Mouse (Mus musculus) retina, postnatal 7 days (tissue): ENCODE measurements around the gene Klhl8.
"Not testable (repeated sequence)": the region's sequence is repeated elsewhere in the genome, so short reads cannot be mapped to it uniquely, and the experiment has no call there.

Experiments
- DNase-seq: peaks from one replicate; pipeline ENCODE4 v3.0.0-alpha.2; 2012; ENCODE audit warnings: low read depth, low spot score

Gene Klhl8

GRCm38 (mm10) chr5:103910748-103911409 is at the start of gene Klhl8:
TSS of gene Klhl8 (minus strand) at chr5:103911259.
- peak; percentile 89 for DNase-seq

DNA sequence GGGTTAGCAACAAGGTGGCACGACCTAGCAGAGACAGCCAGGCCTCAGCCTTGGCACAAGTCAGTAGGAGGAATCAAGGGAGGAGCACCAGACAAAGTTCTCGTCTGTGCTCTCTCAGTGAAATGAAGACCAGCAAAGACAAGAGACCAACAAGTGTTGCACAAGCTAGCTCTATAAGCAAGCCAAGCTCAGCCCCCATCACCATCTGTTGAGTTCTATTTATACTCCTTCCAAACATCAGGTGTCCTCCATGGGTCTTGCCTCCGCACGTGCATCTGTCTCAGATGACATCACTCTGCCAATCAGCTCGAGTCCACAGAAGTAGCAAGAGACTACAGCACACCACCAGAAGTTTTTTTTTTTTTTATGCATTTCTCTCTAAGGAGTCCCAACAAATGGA is 43.6 kb upstream of the Klhl8 start:
- DNase-seq = no peak

- no peak for DNase-seq
These were observed 42.4 kb upstream of the Klhl8 start for GRCm38 (mm10) chr5:103953135-103954083.

DNA sequence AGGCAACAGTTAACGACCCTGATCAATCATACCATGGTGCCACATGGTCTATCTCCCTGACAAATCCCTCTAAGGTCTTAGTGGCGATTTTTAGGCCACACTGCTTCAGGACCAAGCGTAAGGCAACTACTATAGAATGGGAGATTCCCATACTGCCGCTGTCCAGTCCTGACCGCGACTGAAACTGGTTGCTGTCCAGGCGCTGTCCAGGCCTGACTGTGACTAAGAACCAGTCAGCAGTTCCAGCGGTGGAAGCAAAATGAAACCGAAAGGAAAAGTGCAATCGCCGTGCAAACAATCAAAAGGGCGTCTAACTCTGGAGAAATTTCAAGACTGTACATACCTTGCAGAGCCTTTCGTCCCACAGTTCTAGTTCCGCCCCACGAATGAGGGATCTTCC is 39.1 kb upstream of the Klhl8 start:
- not testable (repeated sequence) for DNase-seq

DNA sequence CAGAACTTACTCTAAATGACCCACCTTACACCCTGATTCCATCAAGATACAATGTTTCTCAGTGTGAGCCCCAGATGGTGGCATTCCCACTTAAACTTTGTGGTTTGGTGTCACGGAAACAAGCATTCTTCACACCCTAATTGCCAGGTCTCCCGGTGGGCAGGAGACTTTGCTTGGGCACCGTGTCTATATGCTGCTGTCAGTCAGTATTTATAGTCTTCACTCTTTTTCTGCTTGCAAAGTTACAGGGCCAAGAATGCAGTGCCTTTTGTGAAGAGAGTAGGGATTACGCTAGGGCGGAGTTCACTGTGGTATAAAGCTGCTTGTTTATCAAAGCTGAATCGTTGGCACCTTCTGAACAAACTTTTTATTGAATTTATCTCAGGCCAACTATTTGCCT is 32.1 kb upstream of the Klhl8 start:
- no peak for DNase-seq

GRCm38 (mm10) chr5:103939856-103940255 is 28.8 kb upstream of the Klhl8 start:
- no peak for DNase-seq

DNA sequence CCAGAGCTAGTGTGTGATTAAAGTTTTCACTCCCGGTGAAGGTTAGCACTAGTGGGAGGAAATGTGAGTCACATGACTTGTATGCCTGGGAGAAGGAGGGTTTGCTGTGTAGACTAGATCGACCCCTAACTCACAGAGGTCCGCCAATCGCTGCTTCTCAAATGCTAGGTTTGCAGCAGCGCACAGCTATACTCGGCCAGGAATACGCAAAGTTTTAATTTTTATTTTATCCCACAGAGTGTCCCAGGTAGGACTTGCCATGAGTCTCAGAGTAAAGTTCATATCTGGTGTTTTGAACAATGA is 28.2 kb upstream of the Klhl8 start:
- DNase-seq = no peak

- no peak for DNase-seq
These were observed 27.7 kb upstream of the Klhl8 start for GRCm38 (mm10) chr5:103938547-103939349.

DNA sequence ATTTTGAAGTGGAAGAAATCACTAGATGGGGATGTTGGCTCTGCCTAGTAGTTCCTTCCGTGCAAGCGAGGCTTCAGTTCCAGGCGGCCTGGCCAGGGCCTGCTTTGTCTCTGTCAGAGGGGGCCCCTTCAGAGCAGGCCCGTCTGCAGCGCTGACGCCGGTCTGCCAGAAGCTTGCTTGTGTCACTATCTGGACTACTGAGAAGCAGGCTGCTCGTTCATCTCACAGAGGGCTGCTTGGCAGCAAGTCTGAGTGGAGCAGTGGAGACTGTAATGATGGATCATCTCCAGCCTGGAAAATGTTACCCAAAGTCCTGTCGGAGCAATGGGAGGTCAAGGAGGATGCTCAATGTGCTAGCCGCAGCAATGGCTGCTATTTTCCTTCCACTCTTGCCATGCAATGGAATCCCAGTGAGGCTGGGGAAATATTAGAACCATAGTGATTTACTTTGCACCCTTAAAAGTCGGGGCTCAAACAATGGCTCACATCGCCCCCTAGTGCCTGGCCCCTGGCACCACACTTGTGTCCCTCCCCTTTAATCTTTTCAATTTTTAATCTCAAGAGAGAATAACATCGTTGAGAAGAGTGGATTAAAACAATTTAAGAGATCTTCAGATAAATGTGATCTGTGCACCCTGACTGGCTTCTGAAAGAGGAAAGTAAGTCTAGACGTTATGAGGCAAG is 26.0 kb upstream of the Klhl8 start:
- DNase-seq = no peak

GRCm38 (mm10) chr5:103931924-103932323 is 20.9 kb upstream of the Klhl8 start:
- DNase-seq = not testable (repeated sequence)

DNA sequence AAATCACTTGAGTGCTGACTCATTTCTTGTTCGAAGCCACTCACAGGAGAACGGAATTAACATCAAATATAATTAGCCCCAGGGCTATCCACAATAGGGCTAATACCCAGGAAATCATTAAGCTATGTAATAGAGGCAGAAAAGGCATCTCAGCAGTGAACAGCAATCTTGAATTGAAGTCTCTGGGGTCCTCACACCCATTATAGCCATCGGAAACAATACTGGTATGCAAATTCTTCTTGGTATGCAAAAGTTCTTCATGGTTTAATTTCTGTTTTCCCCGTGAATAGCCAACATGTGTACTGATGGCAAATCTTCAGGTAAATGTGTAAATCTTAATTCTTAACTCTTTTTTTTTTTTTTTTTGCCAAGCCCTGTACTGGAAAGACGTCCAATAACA is 19.5 kb upstream of the Klhl8 start:
- DNase-seq = no peak

DNA sequence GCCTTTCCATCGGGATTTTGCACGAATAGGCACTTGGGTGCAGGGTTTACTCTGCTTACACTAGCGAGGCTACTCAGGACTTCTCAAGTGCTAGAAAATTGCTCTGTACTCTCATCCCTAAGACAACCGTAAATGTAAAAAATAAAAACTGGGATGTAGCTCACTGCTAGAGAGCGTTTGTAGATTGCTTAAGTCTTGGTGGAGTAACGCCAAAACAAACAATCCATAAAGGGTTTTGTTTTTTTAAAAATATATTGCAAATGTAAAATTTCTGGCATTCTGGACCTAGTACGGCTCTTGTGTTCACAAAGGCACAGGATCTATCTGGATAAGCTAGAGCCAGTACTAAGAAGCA is 17.1 kb upstream of the Klhl8 start:
- DNase-seq = no peak

DNA sequence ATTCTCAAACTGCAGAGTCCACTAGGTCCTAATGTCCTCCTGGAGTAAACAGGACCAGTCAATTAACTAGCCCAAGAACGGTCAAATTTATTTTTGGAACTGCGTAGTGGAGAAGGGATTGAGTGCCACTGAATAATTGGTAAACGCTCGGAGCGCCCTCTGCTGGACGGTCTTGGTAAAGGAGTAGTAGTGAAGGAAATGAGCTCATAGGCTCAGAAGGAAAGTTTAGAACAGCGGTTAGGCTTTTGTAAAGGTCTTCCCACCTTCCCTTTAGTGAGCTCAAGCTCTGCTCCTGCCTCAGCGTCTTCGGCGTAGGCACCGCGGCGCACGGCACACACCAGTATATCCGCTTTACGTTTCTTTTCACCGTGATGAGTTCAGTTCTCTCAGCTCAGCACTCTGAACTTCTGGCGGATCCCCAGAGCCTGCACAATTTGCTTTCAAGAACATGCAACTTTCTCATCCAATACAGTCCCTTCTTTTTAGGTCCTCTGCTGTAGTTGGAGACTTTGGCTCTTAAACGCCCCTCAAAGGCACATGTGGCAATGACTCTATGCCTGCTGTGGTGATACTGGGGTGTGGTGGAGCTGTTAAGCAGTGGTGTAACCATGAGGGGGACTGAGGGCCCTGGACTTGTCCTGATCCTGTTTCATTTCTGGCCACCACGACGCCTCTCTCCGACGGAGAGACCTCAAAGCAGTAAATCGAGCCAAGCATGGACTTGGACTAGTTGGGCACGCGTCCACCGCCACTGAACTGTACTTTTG is 16.6 kb upstream of the Klhl8 start:
- DNase-seq = peak; percentile 76

- no peak for DNase-seq
These were observed 15.3 kb upstream of the Klhl8 start for GRCm38 (mm10) chr5:103926398-103926797.

DNA sequence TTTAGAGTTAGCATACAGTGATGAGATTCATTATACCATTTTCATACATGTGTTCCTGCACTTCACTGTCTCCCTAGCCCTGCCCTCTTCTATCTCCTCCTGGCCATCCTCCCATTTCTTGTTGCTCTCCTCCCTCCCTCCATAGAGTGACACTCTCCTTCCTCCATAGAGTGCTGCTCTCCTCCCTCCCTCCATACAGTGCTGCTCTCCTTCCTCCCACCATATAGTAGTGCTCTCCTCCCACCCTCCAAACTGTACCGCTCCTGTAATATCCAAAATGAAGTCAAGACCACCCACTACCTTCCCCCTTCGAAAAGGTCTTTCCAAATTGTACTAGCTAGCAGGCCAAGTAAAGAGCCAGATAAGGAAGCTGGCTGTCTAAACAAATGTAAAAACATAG is 12.7 kb upstream of the Klhl8 start:
- no peak for DNase-seq

GRCm38 (mm10) chr5:103923101-103923500 is 12.0 kb upstream of the Klhl8 start:
- DNase-seq = no peak

- DNase-seq = no peak
These were observed 11.4 kb upstream of the Klhl8 start for GRCm38 (mm10) chr5:103922436-103922835.

DNA sequence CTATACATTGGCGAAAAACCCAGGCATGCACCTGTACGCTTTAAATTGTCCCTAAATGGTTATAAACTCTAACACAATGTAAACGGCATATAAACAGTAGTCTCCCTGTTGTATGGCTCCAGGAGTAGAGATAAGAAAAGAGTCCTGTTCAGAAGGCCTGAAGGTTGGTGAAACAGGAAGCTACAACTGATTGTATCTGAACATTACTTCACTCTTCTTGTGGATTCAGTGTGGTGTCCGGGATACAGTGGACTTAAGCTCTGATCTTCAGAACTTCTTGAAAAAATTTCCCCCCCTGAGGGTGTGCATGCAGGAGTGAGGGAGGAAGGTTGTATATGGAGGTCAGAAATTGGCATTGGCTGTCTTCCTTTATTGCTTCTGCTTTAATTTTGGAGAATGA is 8.4 kb upstream of the Klhl8 start:
- no peak for DNase-seq

GRCm38 (mm10) chr5:103918233-103918632 is 7.2 kb upstream of the Klhl8 start:
- DNase-seq = no peak

GRCm38 (mm10) chr5:103917357-103917895 is 6.4 kb upstream of the Klhl8 start:
- no peak for DNase-seq
